Mouse (Mus musculus) cerebellum, adult 11 months (tissue): ENCODE results near the gene Ccdc15.

Experiments
- DNase-seq: peaks from one replicate; pipeline ENCODE4 v3.0.0; 2022

The Ccdc15 gene

GRCm38 (mm10) chr9:37349050-37349449 is 818 bp upstream of the Ccdc15 start:
- no peak for DNase-seq

DNA sequence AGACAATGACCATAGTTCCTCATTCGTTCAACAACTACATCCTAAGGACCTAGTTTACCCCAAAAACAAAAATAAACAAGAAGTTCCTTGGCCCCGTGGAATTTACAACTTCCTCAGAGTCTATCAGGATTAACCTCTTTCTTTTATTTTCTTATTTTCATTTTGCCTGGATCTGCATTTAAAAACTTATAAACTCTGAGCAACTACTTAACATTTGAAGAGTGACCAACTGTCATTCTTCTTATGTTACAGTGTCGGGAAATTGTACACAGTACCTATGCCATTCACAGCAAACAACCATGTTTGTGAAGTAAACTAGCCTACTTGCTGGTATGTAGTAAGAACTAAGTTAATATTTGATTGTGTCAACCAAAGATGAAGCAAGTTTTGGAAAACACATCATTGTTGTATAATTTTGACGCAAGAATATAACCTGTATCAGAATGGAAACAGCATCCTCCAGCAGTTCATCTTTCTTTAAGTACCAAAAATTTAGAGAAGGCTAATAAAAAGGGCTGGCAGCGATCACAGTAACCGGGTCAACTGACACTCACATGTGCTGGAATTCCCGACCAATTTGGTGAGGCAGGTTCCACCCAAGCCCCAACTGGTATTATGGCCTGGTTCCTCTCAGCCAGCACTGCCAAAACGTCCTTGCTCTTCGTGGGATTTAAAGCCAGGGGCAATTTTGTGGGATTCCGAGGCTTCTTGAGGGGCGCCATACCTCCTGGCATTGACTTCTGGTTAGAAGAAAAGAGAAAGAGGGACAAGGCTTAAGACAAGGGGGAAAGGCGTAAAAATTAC is 846 bp downstream of the Ccdc15 start:
- peak; percentile 11 for DNase-seq

- DNase-seq, result no peak
Measured at GRCm38 (mm10) chr9:37345406-37345805, 2.8 kb downstream of the Ccdc15 start.

DNA sequence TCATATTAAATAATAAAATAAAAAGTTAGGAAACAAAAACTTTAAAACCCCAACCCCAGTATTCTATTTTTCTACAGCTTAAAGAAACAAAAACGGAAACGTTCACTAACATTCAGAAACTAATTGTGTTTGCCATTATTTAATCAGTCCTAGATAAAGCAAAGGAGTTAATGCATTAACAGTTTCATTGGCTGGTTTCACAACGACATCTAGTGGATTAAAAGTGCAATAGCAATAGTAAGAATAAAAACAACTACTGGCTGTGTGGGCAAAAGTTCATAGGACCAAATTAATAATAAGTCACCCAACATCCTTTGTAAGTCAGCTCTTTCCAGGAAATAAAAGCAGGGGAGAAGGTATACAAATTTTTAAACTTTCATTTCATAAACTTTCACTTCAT is 18.8 kb downstream of the Ccdc15 start:
- DNase-seq, result no peak

DNA sequence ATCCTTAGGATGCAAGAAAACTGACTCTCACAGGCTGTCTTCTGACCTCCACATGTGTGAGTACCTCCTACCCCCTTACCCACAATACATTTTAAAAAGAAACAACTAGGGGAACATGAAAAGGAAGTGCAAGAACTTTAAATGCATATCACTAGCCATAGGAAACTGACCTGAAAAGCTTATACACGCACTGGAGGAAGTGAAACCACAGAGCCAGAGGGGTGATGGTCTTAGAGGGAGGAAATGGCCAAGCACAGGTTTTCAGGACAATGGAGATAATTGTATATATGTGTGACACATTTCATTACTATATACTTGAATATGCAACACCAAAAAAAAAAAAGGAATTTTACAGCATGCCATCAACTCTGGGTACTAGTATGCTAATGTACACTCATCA is 46.5 kb downstream of the Ccdc15 start:
- no peak for DNase-seq

GRCm38 (mm10) chr9:37300501-37300900 is 47.7 kb downstream of the Ccdc15 start:
- DNase-seq, result peak; percentile 29

DNA sequence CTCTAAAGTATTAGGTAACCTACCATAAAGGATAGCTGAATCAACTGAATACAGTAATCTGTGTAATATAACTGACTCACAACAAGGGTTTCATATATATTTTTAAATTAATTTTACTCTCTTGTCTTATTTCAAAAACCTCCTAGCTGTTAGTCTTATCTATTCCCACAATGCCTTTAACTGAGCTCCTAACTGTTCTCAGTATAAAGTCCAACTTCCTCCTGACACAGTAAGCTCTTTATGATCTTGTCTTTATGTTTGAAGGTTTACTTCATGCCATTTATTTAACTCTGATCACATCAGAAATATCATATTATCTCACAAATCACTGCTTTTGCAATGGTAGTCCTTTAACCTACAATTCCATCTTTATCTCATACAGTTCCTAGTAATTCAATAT is 52.6 kb downstream of the Ccdc15 start:
- no peak for DNase-seq

DNA sequence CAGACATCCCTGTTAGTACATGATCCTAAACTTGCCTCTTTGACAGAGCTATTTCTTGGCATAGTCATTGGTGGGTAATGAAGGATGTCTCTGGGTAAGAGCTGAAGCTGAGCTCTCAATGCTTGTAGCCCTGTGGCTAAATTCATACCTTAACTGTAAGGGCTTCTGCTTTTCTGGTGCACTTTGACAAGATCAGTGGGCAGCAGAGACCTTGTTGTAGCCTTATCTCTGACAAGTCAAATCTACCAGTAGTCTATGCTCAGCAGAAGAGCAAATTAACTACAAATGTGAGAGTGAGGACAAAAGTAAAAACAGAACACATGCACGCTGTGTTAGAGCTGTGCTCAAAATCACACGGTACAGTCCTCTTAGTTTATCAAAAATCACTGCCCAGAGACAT is 81.6 kb downstream of the Ccdc15 start:
- DNase-seq, result no peak

- no peak for DNase-seq
Measured at GRCm38 (mm10) chr9:37255889-37256225, 92.4 kb downstream of the Ccdc15 start.

- DNase-seq, result peak; percentile 13
Measured at GRCm38 (mm10) chr9:37255149-37255888, 92.9 kb downstream of the Ccdc15 start, which contains the start of gene Slc37a2. TSS of gene Slc37a2 (minus strand) at chr9:37255738.

- DNase-seq, result no peak
Measured at GRCm38 (mm10) chr9:37254531-37255110, 93.6 kb downstream of the Ccdc15 start.

DNA sequence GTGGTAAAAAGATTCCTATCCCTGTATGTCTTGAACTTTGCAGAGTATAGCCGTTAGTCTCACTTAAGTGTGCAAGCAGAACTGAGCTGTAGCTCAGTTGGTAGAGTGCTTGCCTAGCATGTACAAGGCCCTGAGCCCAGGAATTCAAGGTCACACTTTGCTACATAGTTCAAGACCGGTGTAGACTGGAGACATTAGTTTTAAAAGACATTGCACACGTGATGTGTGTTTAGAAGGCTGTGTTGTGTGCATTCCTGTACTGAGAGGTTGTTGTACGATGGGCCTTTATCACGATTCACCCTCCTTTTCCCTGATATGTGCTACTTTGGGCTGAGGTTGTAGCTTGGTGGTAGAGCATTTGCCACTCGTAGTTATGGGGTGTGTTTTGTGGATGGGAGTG is 97.6 kb downstream of the Ccdc15 start:
- DNase-seq, result no peak

DNA sequence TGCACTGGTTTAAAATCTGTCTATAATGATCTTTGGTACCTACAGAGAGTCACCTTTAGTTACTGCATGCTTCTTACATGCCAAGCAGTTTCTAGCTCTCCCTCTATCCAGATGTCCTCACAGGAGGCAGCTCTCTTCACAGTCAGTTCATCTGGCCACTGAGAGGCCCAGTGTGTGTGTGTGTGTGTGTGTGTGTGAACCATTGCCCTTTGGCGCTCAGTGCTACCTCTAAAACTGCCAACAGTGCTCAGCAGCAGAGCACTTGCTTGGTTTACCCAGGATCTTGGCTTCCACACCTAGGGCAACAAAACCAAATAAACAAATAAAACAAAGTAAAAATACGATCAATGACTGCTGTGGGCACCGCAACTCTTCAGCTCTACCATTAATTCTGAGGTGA is 98.3 kb downstream of the Ccdc15 start:
- DNase-seq, result no peak

- DNase-seq, result no peak
Measured at GRCm38 (mm10) chr9:37248381-37248906, 99.8 kb downstream of the Ccdc15 start.

GRCm38 (mm10) chr9:37247429-37247828 is 100.8 kb downstream of the Ccdc15 start:
- DNase-seq, result no peak

DNA sequence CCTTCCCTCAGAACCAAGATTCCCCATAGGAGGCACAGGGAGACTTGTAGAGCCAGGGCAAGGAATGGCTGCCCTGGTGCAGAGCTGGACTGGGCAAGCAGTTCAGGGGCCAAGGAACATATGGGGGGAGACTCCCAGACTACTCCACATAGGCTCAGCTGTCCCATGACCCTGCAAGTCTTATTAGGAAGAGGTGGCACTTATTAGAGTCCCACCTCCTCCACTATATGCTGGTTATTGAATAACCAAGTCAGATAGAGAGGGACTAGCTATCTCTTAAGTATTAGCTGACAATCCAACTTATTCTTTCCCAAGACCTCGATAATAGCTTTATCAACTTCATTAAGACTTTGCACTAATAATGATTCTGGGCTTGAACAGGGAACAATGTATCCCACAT is 102.4 kb downstream of the Ccdc15 start:
- DNase-seq, result no peak

DNA sequence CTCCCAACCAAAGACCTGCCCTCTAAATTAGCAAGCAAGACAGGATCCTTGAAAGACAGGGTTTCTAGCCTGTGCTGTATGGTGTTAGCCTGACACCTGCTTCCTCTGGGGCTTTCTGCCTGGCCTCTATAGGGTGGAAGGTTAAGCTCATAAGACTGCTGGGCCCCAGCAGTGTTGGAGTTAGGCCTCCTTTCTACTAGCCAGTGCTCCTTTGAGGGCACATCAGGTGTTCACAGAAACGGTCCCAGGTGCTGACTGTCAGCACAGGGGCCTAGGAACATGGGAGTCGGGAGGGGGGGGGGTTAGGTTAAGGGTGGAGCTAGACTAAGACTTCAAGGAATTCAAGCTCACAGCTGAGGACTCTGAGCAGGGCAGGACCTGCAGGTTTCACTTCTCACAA is 102.8 kb downstream of the Ccdc15 start:
- DNase-seq, result no peak

DNA sequence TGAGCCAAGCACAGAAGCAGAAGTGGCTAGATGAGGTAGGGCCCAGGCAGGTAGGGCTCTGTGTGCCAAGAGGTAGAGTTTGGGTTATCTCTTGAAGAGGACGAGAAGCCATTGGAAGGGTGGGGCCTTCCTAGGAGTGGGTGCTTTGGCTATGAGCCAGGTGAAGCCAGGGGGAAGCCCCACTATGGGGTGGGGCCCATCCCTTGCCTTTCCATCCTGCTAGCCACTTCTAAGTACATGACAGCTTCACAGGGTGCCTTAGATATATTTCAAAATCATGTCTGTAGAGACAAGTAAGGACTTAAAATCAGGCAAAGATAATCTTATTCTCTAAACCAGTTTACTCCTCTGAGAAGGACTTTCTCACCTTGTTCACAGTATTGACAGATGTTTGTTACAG is 103.6 kb downstream of the Ccdc15 start:
- no peak for DNase-seq

- no peak for DNase-seq
Measured at GRCm38 (mm10) chr9:37242764-37243163, 105.5 kb downstream of the Ccdc15 start.

DNA sequence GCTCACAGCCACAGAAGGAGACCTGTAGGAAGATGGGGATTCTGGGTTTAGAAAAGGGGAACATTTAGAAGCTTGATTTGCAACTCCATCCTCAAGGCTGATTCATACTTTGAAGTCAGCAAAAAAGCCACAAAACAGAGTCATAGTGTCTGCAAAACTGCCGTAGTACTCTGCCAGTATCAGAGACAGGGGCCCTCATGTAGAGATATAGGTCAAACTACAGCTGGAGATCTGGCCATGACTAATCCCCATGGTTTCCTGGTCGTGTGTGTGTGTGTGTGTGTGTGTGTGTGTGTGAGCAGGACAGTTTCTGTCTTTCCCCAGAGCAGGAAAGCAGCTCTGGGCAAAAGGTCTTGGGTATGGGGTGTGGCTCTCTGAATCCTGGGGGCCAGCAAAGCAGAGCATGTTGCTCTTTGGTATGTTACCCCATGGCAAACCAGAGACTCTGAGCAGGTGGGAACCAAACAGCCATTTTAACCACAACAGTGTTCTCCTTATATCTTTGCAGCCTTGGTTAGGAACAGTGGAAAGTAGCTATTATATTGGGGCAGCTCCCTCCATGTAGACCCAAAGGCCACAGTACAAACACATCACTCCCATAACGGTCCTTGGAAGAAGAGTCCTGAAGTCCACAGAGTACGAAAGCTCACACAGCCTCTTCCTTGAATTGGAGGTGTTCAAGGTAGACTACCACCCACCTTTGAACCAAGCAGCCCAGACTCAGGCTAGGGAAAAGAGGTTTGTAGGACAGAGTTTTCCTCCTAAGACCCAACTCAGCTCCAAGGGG is 112.1 kb downstream of the Ccdc15 start:
- no peak for DNase-seq

DNA sequence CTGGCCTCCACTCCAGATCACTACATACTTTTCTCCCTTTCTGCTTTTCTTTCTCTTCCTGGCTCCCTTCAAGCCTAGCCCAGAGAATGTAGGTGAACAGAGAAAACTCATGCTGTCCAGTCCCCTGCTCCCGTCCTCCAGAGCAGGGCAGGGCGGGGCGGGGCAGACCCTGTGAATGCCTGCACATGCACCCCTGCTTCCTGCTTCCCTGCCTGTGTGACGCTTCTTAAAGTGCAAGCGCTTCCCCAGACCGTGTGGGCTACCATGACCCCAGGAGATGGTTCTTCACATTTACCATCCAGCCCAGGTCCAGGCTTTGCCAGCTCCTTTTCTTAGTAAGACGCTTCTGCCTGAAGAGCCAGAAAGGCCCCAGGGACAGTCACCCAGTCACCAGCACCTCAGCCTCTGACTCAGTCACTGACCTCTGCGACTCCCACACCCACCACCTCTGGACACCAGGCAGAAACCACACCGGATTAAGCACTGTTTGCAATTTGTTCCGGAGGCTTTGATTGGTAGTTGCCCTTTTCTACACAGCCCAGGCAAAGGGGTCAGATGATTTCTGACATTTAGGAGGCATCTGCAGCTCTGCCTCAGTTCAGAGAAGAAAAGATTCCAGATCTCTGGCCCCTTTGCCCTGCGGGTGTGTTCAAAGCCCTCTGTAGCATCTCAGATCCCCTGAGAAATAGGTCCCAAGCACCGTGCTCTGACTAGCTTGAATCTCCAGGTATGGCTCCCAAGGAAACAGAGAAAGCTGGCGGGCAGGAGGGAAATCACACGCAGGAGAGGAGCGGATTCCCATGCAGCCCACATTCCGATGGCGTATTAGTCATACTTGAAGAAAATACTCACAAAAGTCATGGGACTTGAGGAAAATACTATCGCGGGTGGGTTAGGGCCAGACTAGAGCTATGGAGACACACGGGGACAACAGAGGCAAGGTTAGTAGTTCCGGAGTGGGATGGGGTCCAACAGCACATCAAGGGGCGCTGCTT is 115.7 kb downstream of the Ccdc15 start:
- DNase-seq, result no peak
